Mouse (Mus musculus) colon, adult 2 months (tissue): ENCODE measurements around the gene Nxt1. TPM values are rescaled to one million over a fixed set of nuclear protein-coding genes. Genes with fewer than 3 reads are reported as not detected.

Experiments
- polyA plus RNA-seq: library from polyadenylated mRNA; depleted of rRNA; stranded (reverse); fragments of >200 nt; gene quantifications from 2 replicates; pipeline ENCODE4 v1.2.3, GENCODE M21; 2012; rRNA removed

Nxt1 gene
- polyA plus RNA-seq, result 13.7 and 18.7 TPM in 2 replicates

DNA sequence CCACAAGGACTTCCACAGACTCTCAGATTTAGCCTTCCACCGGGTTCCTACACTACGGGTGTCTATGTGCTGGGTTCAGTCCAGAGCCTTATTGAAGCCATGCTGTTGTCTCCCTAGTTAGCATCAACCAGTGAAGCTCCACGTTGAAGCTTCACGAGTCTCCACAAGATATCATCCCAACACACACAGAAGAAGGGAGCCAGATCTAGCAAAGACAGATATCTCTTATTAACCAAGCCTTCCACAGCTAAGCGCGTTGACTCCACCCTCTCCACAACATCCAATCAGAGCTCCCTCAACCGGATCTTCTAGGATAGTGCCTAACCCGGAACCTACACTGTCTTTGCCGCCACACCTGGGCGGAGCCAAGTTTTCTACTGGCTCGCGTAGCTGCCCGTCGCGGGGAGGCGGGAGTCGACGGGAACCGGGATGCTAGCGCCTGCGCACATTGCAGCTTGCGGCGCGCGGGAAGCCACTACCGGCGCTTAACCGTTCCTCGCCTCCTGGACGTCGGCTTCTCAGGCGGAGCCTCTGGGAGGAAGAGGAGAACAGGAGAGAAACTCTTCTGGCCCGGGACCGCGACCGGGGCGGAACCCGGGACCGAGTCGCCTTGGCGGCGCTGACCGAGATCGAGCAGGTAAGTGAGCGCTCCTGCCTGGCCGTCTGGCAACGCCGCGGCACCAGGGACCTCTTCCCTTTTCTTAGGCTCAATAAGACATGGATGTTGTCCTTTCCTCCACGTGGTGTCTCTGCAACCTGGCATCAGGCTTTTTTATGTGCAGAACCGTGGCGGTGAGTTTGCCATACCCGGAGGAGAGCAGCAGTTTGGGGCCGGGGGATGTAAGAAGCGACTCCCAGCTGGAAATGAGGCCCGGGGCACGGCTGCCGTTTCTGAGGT is at the start of gene Nxt1:
Gene Nxt1, plus strand, starts transcription at position 403 of the 898 bp plus-strand sequence.

GRCm38 (mm10) chr2:148680775-148681291 is 8.4 kb downstream of the Nxt1 start, which contains the start of gene Gzf1:
Gzf1 (plus strand) TSS chr2:148681023.

Other genes with a start within 250 kb of the Nxt1 start
- 3.8 and 4.2 TPM in 2 replicates for gene Cd93, start 229.0 kb upstream of the Nxt1 start, polyA plus RNA-seq
- 7.1 and 9.3 TPM in 2 replicates for gene Gzf1, start 8.4 kb downstream of the Nxt1 start, polyA plus RNA-seq
- 0.52 and 0.54 TPM in 2 replicates for gene Napb, start 59.9 kb downstream of the Nxt1 start, polyA plus RNA-seq
- gene Cstl1, start 77.8 kb downstream of the Nxt1 start, polyA plus RNA-seq, result not detected in 2 replicates
- not detected in 2 replicates for gene Cst11, start 98.9 kb downstream of the Nxt1 start, polyA plus RNA-seq
- not detected in 2 replicates for gene 8030411F24Rik, start 109.4 kb downstream of the Nxt1 start, polyA plus RNA-seq
- not detected in 2 replicates for gene Cst12, start 116.8 kb downstream of the Nxt1 start, polyA plus RNA-seq
- not detected in 2 replicates for gene Cst8, start 126.2 kb downstream of the Nxt1 start, polyA plus RNA-seq
- gene Cst13, start 147.5 kb downstream of the Nxt1 start, polyA plus RNA-seq, result not detected in 2 replicates
- gene Cst9, start 162.5 kb downstream of the Nxt1 start, polyA plus RNA-seq, result not detected in 2 replicates
- not detected in 2 replicates for gene 9230104L09Rik, start 192.4 kb downstream of the Nxt1 start, polyA plus RNA-seq
- 633 and 659 TPM in 2 replicates for gene Cst3, start 203.1 kb downstream of the Nxt1 start, polyA plus RNA-seq